Mouse (Mus musculus): ENCODE results near the gene Tmem131. TPM values are rescaled to one million over a fixed set of nuclear protein-coding genes. Genes with fewer than 3 reads are reported as not detected.

The Tmem131 gene
- total and polyA plus RNA-seq, 3 experiments = 51.0 to 298 (median 98.2) TPM

DNA sequence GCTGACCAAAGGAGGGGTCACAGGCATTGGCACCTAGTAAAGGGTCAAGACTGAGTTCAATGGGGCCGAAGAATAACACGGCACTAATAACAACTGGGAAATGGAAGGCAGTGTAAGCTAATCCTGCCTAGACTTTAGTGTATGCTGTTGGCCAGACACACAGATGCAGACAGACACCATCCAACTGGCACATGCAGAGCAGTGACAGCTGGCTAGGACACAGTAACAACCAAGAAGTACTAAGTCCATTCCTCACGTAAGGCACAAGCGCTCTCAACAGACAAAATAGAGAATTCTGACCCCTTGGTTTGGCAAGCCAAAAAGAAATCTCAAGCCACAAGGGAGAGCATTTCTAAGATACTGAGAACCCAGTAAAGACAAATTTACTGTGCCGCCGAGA is 8.7 kb downstream of the Tmem131 start:
- Histone ChIP-seq H3K9me3 (replicated peaks) (no peaks in the 10 kb centered on the region), H3K36me3 (replicated peaks) (peaks cover 35% of the 10 kb centered on the region), H3K4me3 (ENCODE audit: low read depth, low read length) (peak overlapping the region; percentile 55), H3K4me1 (ENCODE audit: insufficient read depth, low read depth, low read length) (peaks cover 66% of the 10 kb centered on the region), H3K27me3 (ENCODE audit: insufficient read depth, low read length) (no peaks in the 10 kb centered on the region)
- DNase-seq (ENCODE audit: low spot score) (no peak), ATAC-seq (ENCODE audit: extremely low read depth, insufficient number of reproducible peaks, low FRiP score, poor library complexity, severe bottlenecking) (no peak)
- TF ChIP-seq POLR2AphosphoS5 (IDR thresholded peaks at IDR 0.05; ENCODE audit: insufficient replicate concordance, low read depth, low read length) (no peak), TAL1 (conservative IDR thresholded peaks at IDR 0.05; ENCODE audit: low read depth, low read length) (no peak), GATA2 (IDR thresholded peaks at IDR 0.05; ENCODE audit: borderline replicate concordance, low read depth, low read length) (no peak)

DNA sequence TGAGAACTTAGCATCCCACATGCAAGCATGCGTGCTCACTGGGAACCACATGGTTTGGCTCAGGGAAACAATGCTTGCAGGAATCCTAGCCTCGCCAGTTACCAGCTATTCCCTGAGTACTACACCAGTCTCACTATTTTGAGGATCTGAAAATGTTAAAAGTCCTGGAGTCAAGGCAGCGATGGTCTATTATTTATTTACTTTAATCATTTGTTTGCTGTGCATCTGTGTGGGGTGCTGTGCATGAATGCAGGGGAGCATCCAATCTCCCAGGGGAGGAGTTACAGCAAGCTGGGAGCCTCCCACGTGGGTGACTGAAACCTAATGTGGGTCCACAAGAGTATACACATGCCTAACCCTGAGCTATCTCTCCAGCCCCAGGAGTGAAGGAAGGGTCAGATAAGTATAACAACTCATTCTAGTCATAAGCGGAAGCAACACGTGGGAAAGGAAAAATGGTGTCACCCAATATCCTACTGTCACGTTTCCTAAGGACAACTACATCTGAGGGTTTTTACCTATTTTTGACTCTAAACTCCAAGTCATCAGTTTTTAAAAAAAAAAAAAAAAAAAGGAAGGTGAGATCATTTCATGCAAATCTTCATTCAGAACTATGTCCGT is 9.4 kb downstream of the Tmem131 start:
- H3K4me1 ChIP-seq (ENCODE audit: insufficient read depth, low read depth, low read length) = peaks cover 73% of the 10 kb centered on the region
- ATAC-seq (ENCODE audit: extremely low read depth, insufficient number of reproducible peaks, low FRiP score, poor library complexity, severe bottlenecking) (peak; percentile 83), DNase-seq (ENCODE audit: low spot score) (peak; percentile 72)
- H3K27me3 ChIP-seq (ENCODE audit: insufficient read depth, low read length) = no peaks in the 10 kb centered on the region
- H3K9me3 ChIP-seq (replicated peaks) = no peaks in the 10 kb centered on the region
- peaks cover 41% of the 10 kb centered on the region for H3K36me3 ChIP-seq (replicated peaks)
- peak; percentile 91 for TF ChIP-seq TAL1 (conservative IDR thresholded peaks at IDR 0.05; ENCODE audit: low read depth, low read length)
- no peak for TF ChIP-seq GATA1 (IDR thresholded peaks at IDR 0.05; ENCODE audit: borderline replicate concordance, low read length)
- H3K4me3 ChIP-seq (ENCODE audit: low read depth, low read length) = peak overlapping the region; percentile 55; the same call in 1 of the 2 replicates

DNA sequence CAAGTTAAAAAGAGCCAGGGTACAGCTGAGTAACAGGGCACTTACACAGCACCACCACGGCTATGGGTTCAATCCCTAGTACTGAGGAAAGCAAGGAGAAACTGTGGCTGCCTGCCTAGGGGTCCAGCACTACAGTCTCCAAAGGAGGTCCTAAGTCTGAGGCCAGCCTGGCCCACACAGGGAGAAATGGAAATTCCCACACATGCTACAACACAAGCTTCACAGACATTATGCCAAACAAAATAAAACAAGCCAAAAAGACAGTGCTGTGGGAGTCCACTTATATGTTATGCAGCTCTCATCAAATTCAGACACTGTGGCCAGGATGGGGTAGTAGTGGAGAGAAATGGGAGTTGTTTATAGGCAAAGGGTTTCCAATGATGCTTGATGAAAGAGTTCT is 11.2 kb downstream of the Tmem131 start:
- Histone ChIP-seq H3K4me3 (ENCODE audit: low read depth, low read length) (no peak overlapping the region; the same call in 1 of the 2 replicates), H3K36me3 (replicated peaks) (peaks cover 53% of the 10 kb centered on the region)
- DNase-seq (ENCODE audit: low spot score) = no peak

DNA sequence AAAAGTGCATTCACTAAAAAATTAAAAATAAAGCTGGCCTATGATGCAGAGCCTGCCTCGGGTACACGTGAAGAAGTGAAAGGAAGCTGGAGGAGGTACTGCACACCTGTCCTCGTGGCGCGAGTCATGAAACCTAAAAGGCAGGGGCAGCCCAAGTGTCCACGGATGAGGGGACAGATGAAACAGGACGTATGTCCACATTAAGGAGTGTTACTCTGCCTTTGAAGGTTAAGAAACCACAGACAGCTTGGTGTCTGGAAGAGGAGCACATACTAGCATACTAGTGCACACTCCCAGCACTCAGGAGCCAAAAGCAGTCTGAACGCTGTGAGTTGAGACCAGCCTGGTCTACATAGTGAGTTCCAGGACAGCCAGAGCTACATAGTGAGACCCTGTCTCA is 12.6 kb downstream of the Tmem131 start:
- ATAC-seq (ENCODE audit: extremely low read depth, insufficient number of reproducible peaks, low FRiP score, poor library complexity, severe bottlenecking) (no peak), DNase-seq (ENCODE audit: low spot score) (no peak)
- Histone ChIP-seq H3K9me3 (replicated peaks) (no peaks in the 10 kb centered on the region), H3K4me1 (ENCODE audit: insufficient read depth, low read depth, low read length) (peaks cover 90% of the 10 kb centered on the region), H3K36me3 (replicated peaks) (peaks cover 52% of the 10 kb centered on the region), H3K4me3 (ENCODE audit: low read depth, low read length) (no peak overlapping the region; the same call in 1 of the 2 replicates), H3K27me3 (ENCODE audit: insufficient read depth, low read length) (no peaks in the 10 kb centered on the region)
- TF ChIP-seq GATA1 (IDR thresholded peaks at IDR 0.05; ENCODE audit: borderline replicate concordance, low read length) = no peak
- no peak for TF ChIP-seq CTCF (IDR thresholded peaks at IDR 0.05; ENCODE audit: low read depth, low read length)
- no peak for TF ChIP-seq GATA2 (IDR thresholded peaks at IDR 0.05; ENCODE audit: borderline replicate concordance, low read depth, low read length)
- TF ChIP-seq POLR2AphosphoS5 (IDR thresholded peaks at IDR 0.05; ENCODE audit: insufficient replicate concordance, low read depth, low read length) = no peak
- no peak for TF ChIP-seq TAL1 (conservative IDR thresholded peaks at IDR 0.05; ENCODE audit: low read depth, low read length)

More for the DNA sequence above, 11.2 kb downstream of the Tmem131 start:
- Histone ChIP-seq H3K9me3 (replicated peaks) (no peaks in the 10 kb centered on the region), H3K4me1 (ENCODE audit: insufficient read depth, low read depth, low read length) (peaks cover 87% of the 10 kb centered on the region), H3K27me3 (ENCODE audit: insufficient read depth, low read length) (no peaks in the 10 kb centered on the region)
- ATAC-seq (ENCODE audit: extremely low read depth, insufficient number of reproducible peaks, low FRiP score, poor library complexity, severe bottlenecking) = no peak
- TF ChIP-seq CTCF (IDR thresholded peaks at IDR 0.05; ENCODE audit: low read depth, low read length) (no peak), GATA1 (IDR thresholded peaks at IDR 0.05; ENCODE audit: borderline replicate concordance, low read length) (no peak), TAL1 (conservative IDR thresholded peaks at IDR 0.05; ENCODE audit: low read depth, low read length) (no peak), GATA2 (IDR thresholded peaks at IDR 0.05; ENCODE audit: borderline replicate concordance, low read depth, low read length) (no peak)

DNA sequence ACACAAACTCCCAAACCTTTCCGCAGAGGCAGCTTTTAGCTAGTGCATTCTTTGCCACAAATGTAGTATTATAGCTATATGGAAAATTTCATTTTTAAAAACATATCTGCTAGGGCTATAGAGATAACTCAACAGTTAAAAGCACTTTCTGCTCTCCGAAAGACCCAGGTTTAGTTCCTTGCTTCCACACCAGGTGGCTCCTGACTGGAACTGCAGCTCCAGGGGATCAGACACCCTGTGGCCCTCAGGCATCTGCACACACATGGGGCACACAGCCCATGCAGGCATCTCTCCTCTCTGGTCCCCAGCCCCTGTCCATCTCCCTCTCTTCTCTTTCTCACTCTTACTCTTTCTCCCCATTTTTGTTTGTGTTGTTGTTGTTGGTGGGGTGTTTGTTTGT is 13.5 kb downstream of the Tmem131 start:
- no peak for TF ChIP-seq TAL1 (conservative IDR thresholded peaks at IDR 0.05; ENCODE audit: low read depth, low read length)
- TF ChIP-seq GATA1 (IDR thresholded peaks at IDR 0.05; ENCODE audit: borderline replicate concordance, low read length) = no peak
- TF ChIP-seq CTCF (IDR thresholded peaks at IDR 0.05; ENCODE audit: low read depth, low read length) = no peak; the same call in 1 of the 2 replicates
- TF ChIP-seq POLR2AphosphoS5 (IDR thresholded peaks at IDR 0.05; ENCODE audit: insufficient replicate concordance, low read depth, low read length) = no peak
- no peak for TF ChIP-seq GATA2 (IDR thresholded peaks at IDR 0.05; ENCODE audit: borderline replicate concordance, low read depth, low read length)
- no peak overlapping the region; the same call in 1 of the 2 replicates for H3K4me3 ChIP-seq (ENCODE audit: low read depth, low read length)
- ATAC-seq (ENCODE audit: extremely low read depth, insufficient number of reproducible peaks, low FRiP score, poor library complexity, severe bottlenecking) (no peak), DNase-seq (ENCODE audit: low spot score) (no peak)
- H3K27me3 ChIP-seq (ENCODE audit: insufficient read depth, low read length) = no peaks in the 10 kb centered on the region
- peaks cover 51% of the 10 kb centered on the region for H3K36me3 ChIP-seq (replicated peaks)
- H3K4me1 ChIP-seq (ENCODE audit: insufficient read depth, low read depth, low read length) = peaks cover 88% of the 10 kb centered on the region
- no peaks in the 10 kb centered on the region for H3K9me3 ChIP-seq (replicated peaks)

DNA sequence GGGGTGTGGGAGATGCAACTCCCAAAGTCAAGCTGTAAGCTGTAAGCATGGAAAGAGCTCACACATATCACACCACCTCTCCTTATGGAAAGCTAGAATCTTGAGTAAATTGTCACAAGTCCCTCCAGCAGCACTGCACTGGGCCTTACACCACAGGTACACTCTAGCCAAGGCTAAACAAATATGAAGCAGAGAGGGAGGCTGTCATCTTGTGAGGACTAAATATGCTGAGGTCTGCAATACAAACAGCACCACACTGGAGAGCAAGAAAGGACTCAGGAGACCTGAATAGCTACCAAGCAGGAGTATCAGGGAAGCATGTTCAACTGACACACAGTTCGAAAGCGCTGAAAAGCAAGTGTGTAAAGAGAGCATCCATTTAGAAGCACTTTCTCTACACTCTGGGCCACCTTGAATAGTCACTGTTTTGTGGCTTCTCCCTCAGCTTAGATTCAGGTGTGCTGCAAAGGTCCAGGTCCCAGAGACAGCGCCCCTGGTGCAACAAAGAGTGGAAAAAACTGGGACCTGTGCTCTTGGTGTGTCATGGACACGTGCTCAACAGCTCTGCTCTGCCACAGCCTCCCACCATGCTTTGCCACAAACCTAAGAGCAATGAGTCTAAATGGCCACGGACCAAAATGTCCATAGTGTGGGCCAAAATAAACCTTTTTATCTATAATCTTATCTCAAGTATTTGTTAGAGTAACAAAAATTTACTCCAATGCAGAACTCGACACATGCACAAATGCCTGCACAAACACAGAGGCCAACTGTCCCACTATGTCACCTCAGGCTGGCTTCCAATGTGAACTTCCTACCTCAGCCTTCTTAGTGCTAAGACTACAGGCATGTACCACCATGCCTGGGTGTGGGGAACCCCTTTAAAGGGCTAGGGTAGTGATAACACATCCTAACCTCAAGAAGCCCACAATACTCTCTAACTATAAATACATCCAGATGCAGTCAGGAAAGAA is 14.8 kb downstream of the Tmem131 start:
- Histone ChIP-seq H3K9me3 (replicated peaks) (no peaks in the 10 kb centered on the region), H3K4me3 (ENCODE audit: low read depth, low read length) (no peak overlapping the region), H3K27me3 (ENCODE audit: insufficient read depth, low read length) (no peaks in the 10 kb centered on the region), H3K36me3 (replicated peaks) (peaks cover 50% of the 10 kb centered on the region), H3K4me1 (ENCODE audit: insufficient read depth, low read depth, low read length) (peaks cover 88% of the 10 kb centered on the region)
- DNase-seq (ENCODE audit: low spot score) = no peak
- no peak for ATAC-seq (ENCODE audit: extremely low read depth, insufficient number of reproducible peaks, low FRiP score, poor library complexity, severe bottlenecking)
- TF ChIP-seq GATA1 (IDR thresholded peaks at IDR 0.05; ENCODE audit: borderline replicate concordance, low read length) (no peak), TAL1 (conservative IDR thresholded peaks at IDR 0.05; ENCODE audit: low read depth, low read length) (no peak), POLR2AphosphoS5 (IDR thresholded peaks at IDR 0.05; ENCODE audit: insufficient replicate concordance, low read depth, low read length) (no peak), CTCF (IDR thresholded peaks at IDR 0.05; ENCODE audit: low read depth, low read length) (no peak), GATA2 (IDR thresholded peaks at IDR 0.05; ENCODE audit: borderline replicate concordance, low read depth, low read length) (no peak)

Measured in G1E (cell line).